Mouse (Mus musculus): ENCODE measurements around the gene Ptbp3.

Gene Ptbp3

GRCm38 (mm10) chr4:59471306-59471705, 77.9 kb downstream of the Ptbp3 start:
- no peak for DNase-seq

GRCm38 (mm10) chr4:59465449-59465848, 83.7 kb downstream of the Ptbp3 start:
- DNase-seq, result no peak

- no peak for DNase-seq
Observed at GRCm38 (mm10) chr4:59464661-59465060, 84.5 kb downstream of the Ptbp3 start.

GRCm38 (mm10) chr4:59462494-59462893, 86.7 kb downstream of the Ptbp3 start:
- DNase-seq, result no peak

- no peak for DNase-seq
Observed at GRCm38 (mm10) chr4:59461116-59461727, 87.9 kb downstream of the Ptbp3 start.

- DNase-seq, result no peak
Observed at GRCm38 (mm10) chr4:59459216-59459955, 89.8 kb downstream of the Ptbp3 start.

- DNase-seq, result peak; percentile 64
Observed at GRCm38 (mm10) chr4:59457941-59458340, 91.2 kb downstream of the Ptbp3 start.

GRCm38 (mm10) chr4:59457091-59457490, 92.1 kb downstream of the Ptbp3 start:
- DNase-seq, result no peak

- DNase-seq, result no peak
Observed at GRCm38 (mm10) chr4:59455465-59455864, 93.7 kb downstream of the Ptbp3 start.

GRCm38 (mm10) chr4:59454046-59454445, 95.1 kb downstream of the Ptbp3 start:
- no peak for DNase-seq

- DNase-seq, result peak; percentile 22
Observed at GRCm38 (mm10) chr4:59452503-59452933, 96.6 kb downstream of the Ptbp3 start.

- no peak for DNase-seq
Observed at GRCm38 (mm10) chr4:59450906-59451305, 98.3 kb downstream of the Ptbp3 start.

GRCm38 (mm10) chr4:59450234-59450854, 98.8 kb downstream of the Ptbp3 start:
- no peak for DNase-seq

GRCm38 (mm10) chr4:59447296-59447695, 101.9 kb downstream of the Ptbp3 start:
- DNase-seq, result no peak

- DNase-seq, result no peak
Observed at GRCm38 (mm10) chr4:59445516-59445915, 103.6 kb downstream of the Ptbp3 start.

- DNase-seq, result no peak
Observed at GRCm38 (mm10) chr4:59444994-59445393, 104.2 kb downstream of the Ptbp3 start.

GRCm38 (mm10) chr4:59444085-59444484, 105.1 kb downstream of the Ptbp3 start:
- no peak for DNase-seq

- DNase-seq, result no peak
Observed at GRCm38 (mm10) chr4:59441265-59441664, 107.9 kb downstream of the Ptbp3 start.

- peak; percentile 31 for DNase-seq
Observed at GRCm38 (mm10) chr4:59439960-59440359, 109.2 kb downstream of the Ptbp3 start.

GRCm38 (mm10) chr4:59439041-59439440, 110.1 kb downstream of the Ptbp3 start:
- DNase-seq, result no peak

- DNase-seq, result peak; percentile 75
Observed at GRCm38 (mm10) chr4:59437990-59438854, 110.9 kb downstream of the Ptbp3 start, which contains the start of gene Susd1. TSS of gene Susd1 (minus strand) at chr4:59438633.

- no peak for DNase-seq
Observed at GRCm38 (mm10) chr4:59435951-59436350, 113.2 kb downstream of the Ptbp3 start.

GRCm38 (mm10) chr4:59434039-59434438, 115.1 kb downstream of the Ptbp3 start:
- DNase-seq, result no peak
